Mouse (Mus musculus): ENCODE results near the gene Efnb2.

DNA sequence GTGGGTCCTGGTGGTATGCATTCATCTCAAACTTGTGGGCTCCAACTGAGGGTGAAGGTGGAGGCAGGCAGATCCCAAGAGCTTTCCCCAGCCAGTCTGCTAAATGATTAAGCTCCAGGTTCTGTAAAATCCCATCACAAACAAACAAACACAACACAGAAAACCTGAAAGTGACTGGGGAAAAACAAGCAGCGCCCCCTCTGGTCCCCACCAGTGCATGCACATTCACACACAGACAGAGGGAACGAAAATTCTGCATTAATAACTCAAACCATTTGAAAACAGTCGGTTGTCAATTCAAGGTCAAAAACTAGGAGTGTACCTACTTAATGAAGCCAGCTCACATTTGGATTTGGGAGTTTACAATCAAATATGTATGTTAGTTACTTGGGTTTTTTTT lies 17.2 kb upstream of the Efnb2 start:
- no peak for TF ChIP-seq CTCF (IDR thresholded peaks at IDR 0.05; ENCODE audit: insufficient read depth, low read length)
- TF ChIP-seq POLR2A (IDR thresholded peaks at IDR 0.05; ENCODE audit: borderline replicate concordance, extremely low read depth, low read depth, low read length), result no peak

All from lung, adult 2 months (tissue).